ENCODE assay signal across 8 mouse cellular contexts in the genomic region with DNA sequence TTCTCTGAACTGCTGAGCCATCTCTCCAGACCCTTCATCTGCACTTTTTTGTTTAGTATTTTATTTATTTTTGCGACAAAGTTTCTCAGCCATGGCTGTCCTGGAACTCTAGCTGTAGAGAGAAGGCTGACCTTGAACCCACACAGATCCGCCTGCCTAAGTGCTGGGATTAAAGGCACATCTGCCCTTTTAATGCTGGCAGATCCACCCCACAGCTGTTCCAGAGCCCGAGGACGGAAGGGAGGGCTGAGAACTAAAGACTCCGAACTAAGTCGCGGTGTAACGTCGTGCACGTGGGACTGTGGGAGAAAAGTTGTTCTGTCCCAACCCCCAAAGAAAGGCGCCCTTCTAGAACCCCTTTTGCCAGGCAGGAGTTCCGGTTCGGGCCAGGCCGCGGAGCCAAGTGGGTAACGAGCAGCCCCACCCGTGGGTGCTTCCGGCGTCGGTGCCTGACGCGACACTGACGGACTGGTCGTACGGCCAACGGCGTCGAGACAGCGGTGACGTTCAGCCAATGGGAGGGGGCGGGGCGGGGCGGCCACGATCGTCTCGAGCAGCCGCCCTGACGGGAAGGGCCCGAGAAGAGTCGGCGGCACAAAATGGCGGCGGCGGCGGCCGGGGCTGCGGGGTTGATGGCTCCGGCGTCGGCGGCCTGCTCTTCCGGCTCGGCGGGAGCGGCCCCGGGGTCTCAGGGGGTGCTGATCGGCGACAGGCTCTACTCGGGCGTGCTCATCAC. TPM values are rescaled to one million over a fixed set of nuclear protein-coding genes. Genes with fewer than 3 reads are reported as not detected.
DNase-seq lines count a peak whose midpoint lies in the region; ATAC-seq lines count a peak whose summit lies in the region.

A gene (plus strand): TSS at position 561 of the 736 bp plus-strand sequence.

- peak within 1 kb of the TSS; percentile 100 for H3K9ac ChIP-seq in heart, embryonic 13.5 days
- H3K9ac ChIP-seq in liver, embryonic 12.5 days, result peak within 1 kb of the TSS; percentile 100
- peak within 1 kb of the TSS; percentile 100 for H3K9ac ChIP-seq in stomach, embryonic 15.5 days

- H3K4me3 ChIP-seq in brown adipose tissue, adult 24 weeks (ENCODE audit: insufficient read depth, low read depth, low read length), result peak within 1 kb of the TSS; percentile 95
- peak within 1 kb of the TSS; percentile 100 for H3K4me3 ChIP-seq in heart, embryonic 13.5 days
- H3K4me3 ChIP-seq in liver, embryonic 12.5 days, result peak within 1 kb of the TSS; percentile 98
- peak within 1 kb of the TSS; percentile 91 for H3K4me3 ChIP-seq in stomach, embryonic 15.5 days (replicated peaks)

- peak within 1 kb of the TSS; percentile 96 for H3K4me2 ChIP-seq in heart, embryonic 13.5 days
- H3K4me2 ChIP-seq in liver, embryonic 12.5 days, result peak within 1 kb of the TSS; percentile 86
- H3K4me2 ChIP-seq in stomach, embryonic 15.5 days, result peak within 1 kb of the TSS; percentile 74

- no peaks in the 10 kb centered on the region for H3K27me3 ChIP-seq in heart, embryonic 13.5 days (replicated peaks)
- H3K27me3 ChIP-seq in liver, embryonic 12.5 days (replicated peaks), result no peaks in the 10 kb centered on the region
- no peaks in the 10 kb centered on the region for H3K27me3 ChIP-seq in stomach, embryonic 15.5 days (replicated peaks)

- WGBS in heart, embryonic 13.5 days, result under 1% methylated on average over 60 of the region's 60 CpGs
- 4% methylated on average over 55 of the region's 60 CpGs for WGBS in liver, embryonic 12.5 days (ENCODE audit: insufficient replicate concordance)
- WGBS in stomach, embryonic 15.5 days, result under 1% methylated on average over 59 of the region's 60 CpGs

- peak; percentile 99 for DNase-seq in CD4-positive, CD25-positive, alpha-beta regulatory T cell, adult 2 months (ENCODE audit: low read depth, low spot score)
- DNase-seq in fat pad, adult 2 months (ENCODE audit: extremely low read depth, low read depth, low spot score), result peak; percentile 46
- peak; percentile 97 for DNase-seq in kidney, postnatal 10 days
- peak; percentile 92 to 93 for DNase-seq in natural killer cell, adult 2 months (ENCODE audit: low spot score in 2 of 2)

- peaks cover 78% of the 10 kb centered on the region for H3K36me3 ChIP-seq in heart, embryonic 13.5 days
- peaks cover 80% of the 10 kb centered on the region for H3K36me3 ChIP-seq in liver, embryonic 12.5 days
- peaks cover 59% of the 10 kb centered on the region for H3K36me3 ChIP-seq in stomach, embryonic 15.5 days

- H3K4me1 ChIP-seq in brown adipose tissue, adult 24 weeks (ENCODE audit: control insufficient read depth, insufficient read depth, insufficient read length, low read length), result peaks cover 8% of the 10 kb centered on the region; the same call in 1 of the 2 replicates
- peaks cover 27% of the 10 kb centered on the region for H3K4me1 ChIP-seq in heart, embryonic 13.5 days
- H3K4me1 ChIP-seq in liver, embryonic 12.5 days, result peaks cover 35% of the 10 kb centered on the region
- peaks cover 18% of the 10 kb centered on the region for H3K4me1 ChIP-seq in stomach, embryonic 15.5 days

- ATAC-seq in heart, embryonic 13.5 days (ENCODE audit: extremely low read depth, insufficient number of reproducible peaks, low FRiP score, low TSS enrichment), result peak; percentile 98
- peak; percentile 99 for ATAC-seq in liver, embryonic 12.5 days
- peak; percentile 100 for ATAC-seq in stomach, embryonic 15.5 days (ENCODE audit: insufficient read depth, low FRiP score, low read depth)

- no peaks in the 10 kb centered on the region for H3K9me3 ChIP-seq in heart, embryonic 13.5 days
- H3K9me3 ChIP-seq in liver, embryonic 12.5 days (replicated peaks), result no peaks in the 10 kb centered on the region
- H3K9me3 ChIP-seq in stomach, embryonic 15.5 days, result no peaks in the 10 kb centered on the region

- peak within 1 kb of the TSS; percentile 99 for H3K27ac ChIP-seq in brown adipose tissue, adult 24 weeks (replicated peaks; ENCODE audit: low read depth, low read length)
- H3K27ac ChIP-seq in heart, embryonic 13.5 days (replicated peaks), result peak within 1 kb of the TSS; percentile 95
- H3K27ac ChIP-seq in liver, embryonic 12.5 days, result peak within 1 kb of the TSS; percentile 93
- H3K27ac ChIP-seq in stomach, embryonic 15.5 days, result peak within 1 kb of the TSS; percentile 95

RNA-seq across cellular contexts. Expression of the gene that starts here (rescaled TPM):
- polyA plus RNA-seq in brown adipose tissue, adult 24 weeks (2012; ENCODE audit: insufficient read depth, insufficient read length, missing spikeins), result 28.2 and 61.6 TPM in 2 replicates
- polyA plus RNA-seq in heart, embryonic 13.5 days (2015; fragmentation: Nextera tagmentation; extraction: Ambion mirVana), result 97.1 and 113 TPM in 2 replicates
- polyA plus RNA-seq in liver, embryonic 12.5 days (2016; fragmentation: Nextera tagmentation; extraction: Ambion mirVana), result 98.8 and 101 TPM in 2 replicates
- 166 and 167 TPM in 2 replicates for polyA plus RNA-seq in stomach, embryonic 15.5 days (2015; fragmentation: Nextera tagmentation; extraction: Ambion mirVana)

Comparison
In these comparisons a context has a peak if more than half of its experiments do, and no peak if none do; other contexts are left out.
1. Peak in every context shown above with its lines: DNase-seq, ATAC-seq, H3K4me3 ChIP-seq and H3K27ac ChIP-seq.
2. DNase-seq: peak in every context shown above with its lines; median percentile 99 in CD4-positive, CD25-positive, alpha-beta regulatory T cell, adult 2 months; 97 in kidney, postnatal 10 days; 92 in natural killer cell, adult 2 months; 46 in fat pad, adult 2 months.